Mouse (Mus musculus) frontal cortex, postnatal 10 days (tissue): ENCODE data around the gene Golga2.

Experiments used
- DNase-seq, 2 experiments: peaks; one replicate each; pipeline ENCODE4 v3.0.0; 2022; ENCODE audit warnings: low spot score in 2 of 2, mixed read lengths in 1 of 2

Golga2 gene

DNA sequence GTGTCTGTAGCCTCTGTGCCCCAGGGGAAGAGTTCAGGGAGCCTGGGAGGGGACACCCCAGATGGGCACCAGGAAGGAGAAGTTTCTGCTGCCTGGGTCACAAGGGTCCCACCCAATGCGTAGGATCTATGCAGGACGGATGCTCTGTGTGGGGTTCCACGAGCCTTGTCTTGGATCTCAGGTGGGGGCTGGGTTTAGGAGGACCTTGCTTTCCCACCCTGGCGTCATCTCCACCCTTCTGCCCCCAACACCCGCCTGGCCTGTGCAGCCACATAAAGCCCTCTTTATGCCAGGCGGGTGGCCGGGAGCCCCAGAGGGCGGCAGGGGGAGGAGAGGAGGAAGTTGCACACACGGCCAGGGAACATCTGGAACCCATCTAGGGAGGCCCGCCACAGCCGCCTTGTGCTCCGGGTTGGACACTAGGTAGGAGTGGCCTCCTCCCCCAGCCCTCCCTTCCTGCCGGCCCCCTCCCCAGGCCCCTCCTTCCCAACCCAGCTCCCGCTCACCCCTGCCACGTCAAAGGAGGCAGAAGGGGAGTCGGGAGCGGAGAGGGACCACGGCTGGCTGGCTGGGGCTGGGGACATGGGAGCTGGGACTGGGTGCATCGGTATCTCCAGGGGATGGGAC, 30.7 kb downstream of the Golga2 start:
- DNase-seq, result no peak

DNA sequence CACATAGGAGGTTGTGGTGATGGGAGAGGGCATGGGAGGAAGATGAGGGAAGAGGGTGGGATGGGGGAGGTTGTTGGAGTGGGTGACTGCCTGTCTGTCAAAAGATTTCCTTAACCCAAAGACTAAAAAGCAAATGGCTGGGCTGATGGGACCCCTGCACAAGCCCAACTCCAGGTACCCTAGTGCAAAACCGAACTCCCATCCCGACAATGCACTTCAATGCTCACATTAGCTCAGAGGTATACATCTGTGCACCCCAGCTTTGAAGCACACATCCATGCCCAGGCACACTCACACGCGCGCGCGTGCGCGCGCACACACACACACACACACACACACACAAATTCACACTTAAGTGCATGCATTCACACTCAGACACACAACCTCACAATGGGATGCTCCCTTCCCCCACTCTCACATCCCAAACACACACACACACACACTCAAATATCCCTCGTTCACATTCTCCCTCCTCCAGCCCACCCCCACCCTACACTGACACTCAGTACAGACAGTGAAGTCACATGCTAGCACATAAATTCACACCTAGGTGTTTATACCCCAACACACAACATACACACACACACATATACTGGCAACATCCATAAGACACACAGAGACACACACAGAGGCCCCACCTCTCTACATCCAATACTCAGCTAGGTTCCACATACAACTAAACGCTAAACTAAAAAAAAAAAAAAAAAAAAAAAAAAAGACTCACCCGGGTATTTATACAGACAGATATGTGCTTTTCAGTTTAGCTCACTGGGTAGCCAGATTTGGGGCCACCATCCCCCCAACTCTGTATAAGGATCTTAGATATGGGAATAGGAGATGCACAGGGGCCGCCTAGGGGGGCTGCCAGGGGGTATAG, 31.8 kb downstream of the Golga2 start:
- no peak for DNase-seq

DNA sequence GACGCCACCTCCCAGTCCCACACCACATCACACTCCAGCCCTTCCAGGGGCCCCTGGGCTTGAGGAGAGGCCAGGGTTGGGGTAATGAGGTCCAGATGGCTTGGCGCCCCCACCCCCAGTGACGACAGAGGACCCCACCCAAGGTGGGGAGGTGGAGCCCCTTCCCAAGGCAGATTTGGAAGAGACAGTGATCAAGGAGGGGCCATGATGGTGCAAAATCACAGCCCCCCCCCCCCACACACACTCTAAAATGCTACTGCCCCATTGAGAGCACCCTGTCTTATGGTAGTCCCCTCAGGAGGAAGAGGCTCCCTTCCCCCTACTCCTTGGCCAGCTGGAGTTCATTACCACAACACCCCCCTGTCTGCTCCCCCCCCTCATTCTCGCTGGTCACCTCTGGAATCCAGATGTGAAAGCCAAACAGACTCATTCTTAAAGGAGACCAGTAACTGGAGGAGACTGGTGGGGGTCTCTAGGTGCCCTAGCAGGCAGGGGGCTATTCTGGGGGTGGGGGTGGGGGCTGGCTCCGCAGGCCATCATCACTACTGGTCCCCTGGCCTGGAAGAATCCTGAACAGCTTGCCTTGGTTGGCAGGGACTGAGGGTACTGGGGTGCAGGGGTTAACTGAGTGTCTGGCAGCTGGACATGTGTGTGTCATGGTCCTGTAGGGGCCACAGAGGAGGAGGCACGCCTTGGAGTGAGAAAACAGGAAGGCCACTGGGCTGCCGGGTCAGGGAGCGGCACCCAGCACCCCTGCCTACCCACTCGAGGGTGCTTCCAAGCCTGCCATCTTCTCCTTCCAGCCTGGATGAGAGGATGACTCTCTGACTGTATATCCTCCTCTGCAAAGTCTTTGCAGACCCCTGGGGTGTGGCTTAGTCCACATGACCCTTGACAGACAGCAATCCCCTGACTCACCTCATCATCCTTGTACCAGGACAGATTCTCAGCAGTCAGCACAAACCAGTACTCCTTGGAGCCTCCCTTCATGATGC, 32.7 kb downstream of the Golga2 start:
- no peak for DNase-seq

- DNase-seq, result no peak
Measured at GRCm38 (mm10) chr2:32320721-32321120, 33.5 kb downstream of the Golga2 start.

- no peak for DNase-seq
Measured at GRCm38 (mm10) chr2:32321591-32322298, 34.6 kb downstream of the Golga2 start.

DNA sequence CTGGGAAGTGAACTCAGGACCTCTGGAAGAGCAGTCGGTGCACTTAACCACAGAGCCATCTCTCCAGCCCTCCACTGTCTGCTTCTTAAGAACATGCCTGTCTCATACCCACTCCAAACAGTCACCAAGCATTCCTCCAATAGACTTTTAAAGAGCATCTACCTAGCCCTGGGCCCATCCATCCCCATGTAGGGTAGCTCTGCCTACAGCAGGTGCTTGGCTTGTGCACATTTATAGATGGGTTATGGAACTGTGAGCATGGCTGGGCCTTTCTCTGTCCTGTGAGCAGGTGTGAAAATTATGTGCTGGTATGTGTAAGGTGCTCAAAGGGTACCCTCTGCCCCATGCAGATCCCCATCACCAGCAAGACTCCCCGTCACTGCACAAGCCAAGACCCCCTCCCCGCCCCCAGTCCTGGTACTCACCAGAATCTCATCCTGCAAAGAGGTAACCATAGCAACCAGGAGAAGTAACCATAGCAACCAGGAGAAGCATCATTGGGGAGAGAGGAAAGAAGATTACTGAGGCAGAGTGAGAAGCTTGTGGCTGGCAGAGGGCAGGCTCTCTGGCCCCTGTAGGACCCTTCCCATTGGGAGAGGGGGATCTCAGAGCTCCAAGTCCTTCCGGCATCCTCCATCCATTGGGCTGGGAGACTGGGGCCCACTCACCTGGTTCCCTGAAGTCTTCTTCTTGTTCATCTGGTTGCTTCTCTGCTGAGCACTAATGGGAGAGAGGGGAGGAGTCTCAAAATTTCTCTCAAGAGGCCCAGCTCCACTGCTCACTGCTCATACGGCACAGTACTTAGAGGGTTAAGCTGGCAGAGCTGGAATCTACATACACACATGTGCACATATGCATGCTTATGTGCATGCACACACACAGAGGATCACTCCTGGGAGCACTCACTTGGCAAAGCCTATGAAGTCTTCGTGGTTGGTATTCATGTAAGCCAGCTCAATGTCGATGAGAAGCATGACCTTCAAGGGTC, 35.9 kb downstream of the Golga2 start:
- DNase-seq, result no peak

DNA sequence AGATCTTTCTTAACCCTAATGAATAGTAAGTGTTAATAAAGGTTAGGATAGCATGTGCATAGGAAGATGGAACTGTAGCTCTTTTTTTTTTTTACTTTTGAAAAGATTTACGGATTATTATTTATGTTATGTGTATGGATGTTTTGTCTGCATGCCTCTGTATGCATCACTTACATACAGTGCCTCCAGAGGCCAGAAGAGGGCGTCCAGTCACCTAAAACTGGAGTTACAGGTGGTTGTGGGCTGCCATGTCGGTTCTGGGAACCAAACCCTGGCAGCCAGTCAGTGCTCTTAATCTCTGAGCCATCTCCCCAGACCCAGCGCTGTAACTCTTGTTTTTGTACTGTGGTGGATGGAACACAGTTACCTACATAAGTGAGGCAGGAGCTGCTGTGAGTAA, 37.1 kb downstream of the Golga2 start:
- no peak for DNase-seq

DNA sequence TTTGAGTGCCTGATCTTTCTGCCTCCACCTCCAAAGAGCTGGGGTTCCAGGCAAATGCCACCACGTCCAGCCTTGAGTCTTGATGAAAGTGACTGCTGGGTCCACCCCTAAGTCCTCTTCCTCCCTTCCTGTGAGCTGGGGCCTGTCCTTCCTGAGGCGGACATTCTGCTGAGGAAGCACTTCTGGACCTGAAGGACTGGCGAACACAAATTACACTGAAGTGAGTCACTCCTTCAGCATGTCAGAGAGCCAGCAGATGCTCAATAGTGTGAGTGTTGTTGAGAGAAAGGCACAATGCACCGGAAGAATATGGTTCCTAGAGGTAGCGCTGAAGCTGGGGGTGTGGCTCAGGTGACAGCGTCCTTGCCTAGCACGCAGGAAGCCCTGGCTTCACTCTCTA, 38.2 kb downstream of the Golga2 start:
- no peak for DNase-seq

- no peak for DNase-seq
Measured at GRCm38 (mm10) chr2:32327200-32327599, 40.0 kb downstream of the Golga2 start.

DNA sequence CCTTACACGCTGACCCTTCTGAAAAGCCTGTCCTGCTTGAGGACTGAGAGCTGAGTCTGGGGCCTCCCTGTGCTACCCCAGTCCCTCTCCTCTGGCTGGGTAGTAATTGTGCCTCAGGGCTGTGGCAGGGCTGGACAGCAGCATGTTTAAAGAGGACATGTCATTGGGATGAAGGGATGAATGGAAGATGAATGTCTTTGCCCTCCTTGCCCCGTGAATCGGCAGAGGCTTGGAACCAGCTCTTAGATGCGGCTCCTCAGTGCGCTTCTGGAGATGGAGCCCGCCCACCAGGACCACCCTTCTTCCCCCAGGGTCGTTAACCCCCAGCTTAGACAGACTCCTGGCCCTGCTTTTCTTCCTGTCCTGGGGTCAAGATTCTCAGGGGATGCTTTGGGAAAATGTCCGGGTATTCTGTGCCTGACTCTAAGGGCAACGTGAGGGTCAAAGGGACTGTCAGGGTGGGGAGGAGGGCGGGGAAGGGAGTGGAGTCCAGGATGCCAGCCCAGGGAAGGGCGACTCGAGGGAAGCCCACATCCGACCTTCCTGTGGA, 41.8 kb downstream of the Golga2 start:
- no peak for DNase-seq

DNA sequence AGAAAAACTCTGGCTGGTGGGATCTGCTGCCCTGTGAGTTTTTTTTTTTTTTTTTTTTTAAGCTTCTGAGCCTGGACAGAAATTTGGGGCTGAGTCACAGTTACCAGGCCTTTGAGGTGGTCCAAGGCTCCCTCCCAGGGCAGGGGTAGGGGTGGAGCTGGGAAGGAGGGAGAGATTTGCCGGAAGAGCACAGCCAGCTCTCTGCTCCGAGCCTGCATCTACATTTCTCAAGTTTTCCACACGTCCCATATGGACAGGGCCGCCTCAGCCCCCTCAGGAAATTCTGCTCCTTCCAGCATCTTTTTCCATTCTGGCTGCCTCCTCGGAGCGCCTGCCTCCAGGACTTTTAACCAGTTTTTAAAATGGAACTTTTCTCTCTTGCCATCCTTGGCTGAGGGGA, 42.3 kb downstream of the Golga2 start:
- no peak for DNase-seq

DNA sequence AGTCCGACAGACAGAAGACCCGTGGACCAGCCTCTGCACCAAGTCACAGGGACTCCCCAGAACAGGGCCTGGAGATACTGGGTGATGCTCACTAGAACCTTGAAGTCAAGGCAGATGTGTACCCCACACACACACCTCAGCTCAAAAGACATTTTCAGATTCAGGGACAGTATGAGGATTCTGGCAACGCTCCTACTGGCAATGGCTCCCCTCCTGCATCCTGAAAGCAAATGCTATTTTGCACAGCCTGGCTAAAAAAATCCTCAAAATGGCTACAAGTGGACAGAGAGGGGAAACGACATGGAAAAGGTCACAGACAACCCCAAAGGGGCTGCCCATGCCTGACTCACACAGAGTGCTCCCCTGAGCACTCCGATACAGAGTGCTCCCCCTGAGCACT, 45.0 kb downstream of the Golga2 start:
- no peak for DNase-seq

DNA sequence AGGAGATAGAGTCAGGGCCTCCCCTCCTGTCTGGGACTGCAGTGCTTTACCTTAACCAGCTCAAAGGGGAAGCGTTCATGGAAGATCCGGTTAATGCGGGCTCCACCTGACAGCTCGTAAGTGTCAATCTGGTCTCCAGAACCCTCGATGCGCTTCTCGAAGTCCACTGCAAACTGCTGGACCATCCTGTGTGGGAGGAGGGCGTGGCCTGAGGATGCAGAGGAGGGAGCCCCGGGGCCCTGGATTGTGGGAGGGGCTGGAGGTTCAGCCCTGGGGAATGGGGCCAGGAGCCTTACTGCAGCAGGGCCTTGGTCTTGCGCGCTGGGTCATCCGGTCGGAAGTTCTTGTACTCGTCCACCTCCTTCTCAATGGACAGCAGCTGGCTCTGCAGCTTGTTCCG, 48.7 kb downstream of the Golga2 start:
- DNase-seq, result no peak

DNA sequence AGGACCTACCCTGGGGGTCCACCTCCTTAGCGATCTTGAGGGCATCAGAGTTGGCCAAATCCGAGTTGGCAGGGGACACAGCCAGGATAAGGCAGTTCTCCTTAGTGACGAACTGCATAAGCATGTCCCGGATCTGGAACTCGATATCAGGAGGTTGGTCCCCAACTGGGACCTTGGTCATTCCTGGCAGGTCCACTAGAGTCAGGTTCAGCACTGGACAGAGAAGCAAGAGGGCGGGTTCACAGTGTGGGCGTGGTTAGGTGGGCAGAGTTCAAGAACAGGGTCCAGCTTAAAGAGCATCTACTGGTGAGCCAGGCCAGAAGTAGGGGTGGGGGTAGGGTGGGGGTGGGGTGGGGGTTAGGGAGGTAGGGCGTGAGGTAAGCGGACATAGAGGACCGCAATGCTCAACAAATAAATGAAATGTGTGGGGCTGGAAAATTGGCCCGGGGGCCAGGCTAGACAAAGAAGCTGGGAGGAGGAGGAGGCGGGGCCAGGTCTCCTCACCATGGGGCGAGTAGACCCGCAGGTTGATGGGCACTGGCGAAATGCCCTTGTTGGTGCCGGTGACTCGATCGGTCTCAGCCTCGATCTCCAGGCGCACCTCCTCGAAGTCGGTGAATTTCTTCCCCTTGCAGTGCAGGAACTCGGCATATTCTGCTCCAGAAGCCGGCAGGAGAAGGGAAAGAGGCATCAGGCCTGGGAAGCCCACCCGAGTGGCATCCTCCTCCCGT, 52.9 kb downstream of the Golga2 start:
- DNase-seq, result no peak

GRCm38 (mm10) chr2:32340836-32341633, 53.9 kb downstream of the Golga2 start:
- DNase-seq, result no peak

- no peak for DNase-seq
Measured at GRCm38 (mm10) chr2:32341634-32341939, 54.4 kb downstream of the Golga2 start.

GRCm38 (mm10) chr2:32342039-32342438, 54.9 kb downstream of the Golga2 start:
- DNase-seq, result no peak

DNA sequence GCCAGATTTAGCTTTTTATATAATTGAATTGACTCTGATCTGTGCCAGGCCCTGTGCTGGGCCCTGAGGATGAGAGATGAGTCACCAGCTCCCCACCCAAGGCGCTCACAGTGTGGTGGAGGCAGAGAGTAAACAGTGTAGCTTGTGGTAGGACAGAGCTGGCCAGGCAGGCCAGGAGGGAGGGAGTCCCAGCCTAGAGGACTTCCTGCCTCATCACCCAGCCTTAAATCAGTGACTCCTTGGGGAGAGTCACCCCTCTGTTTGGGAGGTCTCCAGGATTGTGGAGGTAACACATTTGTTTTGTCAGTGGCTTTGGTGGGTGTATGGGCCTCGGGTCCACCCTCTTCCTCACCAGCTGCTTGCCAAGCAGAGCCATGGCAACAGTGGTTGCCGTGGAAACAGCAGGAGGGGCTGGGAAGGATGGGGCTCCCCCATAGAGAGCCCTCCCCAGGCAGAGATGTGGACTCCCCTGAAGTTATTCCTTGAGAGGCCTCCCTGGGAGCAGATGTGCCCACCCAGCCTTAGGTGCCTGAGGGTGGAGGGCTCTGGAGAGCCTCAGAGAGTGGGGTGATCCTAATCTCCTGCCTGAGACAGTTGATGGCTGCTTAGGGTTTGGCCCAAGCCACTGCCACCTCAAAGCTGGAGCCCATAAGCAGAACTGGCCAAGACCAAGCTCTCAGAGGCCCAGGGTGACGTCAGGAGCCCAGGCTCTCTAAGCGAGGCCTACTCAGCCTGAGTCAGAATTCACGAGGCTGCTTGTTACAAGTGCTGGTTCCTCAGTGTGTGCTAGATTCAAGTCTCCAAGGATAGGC, 55.6 kb downstream of the Golga2 start:
- DNase-seq, result peak in 1 of 2 experiments; percentile 46
